Comparison of ENCODE assay signal across 15 mouse cellular contexts in genomic region chr4:138739136-138739851, GRCm38 (mm10). TPM values are rescaled to one million over a fixed set of nuclear protein-coding genes. Genes with fewer than 3 reads are reported as not detected.
A peak's percentile ranks its signal among the peaks of the same experiment; 100 is the strongest.
DNase-seq lines count a peak whose midpoint lies in the region; ATAC-seq lines count a peak whose summit lies in the region.
"Had no signal": no experiment of that assay in that cellular context is flagged by ENCODE, and none has a peak within 500 bp of the region (broad histone marks: within the 10 kb centered on the region; RNA-seq: fewer than 3 reads in every experiment).

No protein-coding gene starts in this region.

- no peaks in the 10 kb centered on the region for H3K9me3 ChIP-seq in heart, embryonic 11.5 days (replicated peaks; ENCODE audit: control insufficient read depth, low read length)
- H3K9me3 ChIP-seq: embryonic facial prominence, embryonic 13.5 days; liver, embryonic 13.5 days; midbrain, embryonic 12.5 days had no signal

- H3K9ac ChIP-seq in heart, embryonic 11.5 days (ENCODE audit: low read depth, low read length), result no peak overlapping the region
- H3K9ac ChIP-seq: embryonic facial prominence, embryonic 13.5 days; liver, embryonic 13.5 days; midbrain, embryonic 12.5 days had no signal

- H3K27ac ChIP-seq in heart, embryonic 11.5 days (ENCODE audit: low read depth, low read length), result no peak overlapping the region
- H3K27ac ChIP-seq: embryonic facial prominence, embryonic 13.5 days; liver, embryonic 13.5 days; midbrain, embryonic 12.5 days had no signal

- H3K4me3 ChIP-seq in heart, embryonic 11.5 days (ENCODE audit: low read depth, low read length), result no peak overlapping the region
- H3K4me3 ChIP-seq: embryonic facial prominence, embryonic 13.5 days; liver, embryonic 13.5 days; midbrain, embryonic 12.5 days had no signal

- 25% methylated on average over 7 of the region's 7 CpGs for WGBS in heart, embryonic 11.5 days (ENCODE audit: insufficient replicate concordance)

- H3K36me3 ChIP-seq in heart, embryonic 11.5 days (ENCODE audit: control insufficient read depth, insufficient read depth, low read length), result no peaks in the 10 kb centered on the region
- H3K36me3 ChIP-seq: embryonic facial prominence, embryonic 13.5 days; liver, embryonic 13.5 days; midbrain, embryonic 12.5 days had no signal

- ATAC-seq in cerebellum, adult (ENCODE audit: insufficient number of reproducible peaks, low FRiP score, low TSS enrichment), result peak; percentile 59; the same call in 1 of the 2 replicates
- no peak for ATAC-seq in heart, embryonic 11.5 days (replicated peaks; ENCODE audit: insufficient number of reproducible peaks, low FRiP score, low TSS enrichment)

- H3K4me1 ChIP-seq in heart, embryonic 11.5 days (ENCODE audit: control insufficient read depth, insufficient read depth, low read length), result no peaks in the 10 kb centered on the region
- H3K4me1 ChIP-seq: liver, embryonic 13.5 days had no signal

- H3K4me2 ChIP-seq in heart, embryonic 11.5 days, result no peak overlapping the region
- H3K4me2 ChIP-seq: embryonic facial prominence, embryonic 13.5 days; liver, embryonic 13.5 days; midbrain, embryonic 12.5 days had no signal

- 0 out of 2 replicates have a peak, but pooled peaks cover 2% of the 10 kb centered on the region for H3K27me3 ChIP-seq in heart, embryonic 11.5 days (ENCODE audit: control insufficient read depth, insufficient read depth, low read length)
- H3K27me3 ChIP-seq: embryonic facial prominence, embryonic 13.5 days had no signal

- DNase-seq in cerebellum, adult 8-10 months, result no peak
- peak; percentile 42 for DNase-seq in layer of hippocampus, adult 11-12 months (ENCODE audit: low spot score)
- no peak for DNase-seq in layer of hippocampus, adult 9-10 months (ENCODE audit: low spot score)
- peak; percentile 29 for DNase-seq in ES-CJ7 (ENCODE audit: low read depth, low spot score)
- peak; percentile 47 for DNase-seq in forelimb bud, embryonic 11.5 days (ENCODE audit: low read depth, low spot score)
- no peak for DNase-seq in heart, adult 9 months (ENCODE audit: low spot score in 2 of 2)
- DNase-seq: adrenal gland, postnatal 10 days; gastrocnemius, postnatal 25 days; heart, postnatal 14 days; kidney, postnatal 14 days; liver, embryonic 13.5 days had no signal

RNA-seq across cellular contexts. Expression of gene Ubxn10, which starts 2.3 kb away (rescaled TPM):
- 1.2 and 1.3 TPM in 2 replicates for polyA plus RNA-seq in heart, embryonic 11.5 days (2014; fragmentation: Nextera tagmentation; extraction: Ambion mirVana)

RNA-seq across cellular contexts. Expression of gene Pla2g2c, which starts 14.7 kb away (rescaled TPM):
- 0.31 and 0.52 TPM in 2 replicates for polyA plus RNA-seq in heart, embryonic 11.5 days (2014; fragmentation: Nextera tagmentation; extraction: Ambion mirVana)
- polyA plus RNA-seq: liver, embryonic 13.5 days had no signal

RNA-seq across cellular contexts. Expression of gene Pla2g2f, which starts 18.1 kb away (rescaled TPM):
- not detected in 2 replicates for polyA plus RNA-seq in heart, embryonic 11.5 days (2014; fragmentation: Nextera tagmentation; extraction: Ambion mirVana)
- polyA plus RNA-seq: liver, embryonic 13.5 days had no signal

RNA-seq across cellular contexts. Expression of gene Pla2g2d, which starts 36.2 kb away (rescaled TPM):
- polyA plus RNA-seq in heart, embryonic 11.5 days (2014; fragmentation: Nextera tagmentation; extraction: Ambion mirVana), result not detected in 2 replicates
- polyA plus RNA-seq: liver, embryonic 13.5 days had no signal

Comparison
In these comparisons a context has a peak if more than half of its experiments do, and no peak if none do; other contexts are left out.
1. DNase-seq: peak in layer of hippocampus, adult 11-12 months (single experiment), ES-CJ7 (single experiment) and forelimb bud, embryonic 11.5 days (single experiment); none in cerebellum, adult 8-10 months (single experiment), layer of hippocampus, adult 9-10 months (single experiment) and heart, adult 9 months (0 of 2).